Comparison of ENCODE assay signal across 9 mouse cellular contexts in genomic region chr11:46127621-46128547, GRCm38 (mm10). TPM values are rescaled to one million over a fixed set of nuclear protein-coding genes. Genes with fewer than 3 reads are reported as not detected.
DNase-seq lines count a peak whose midpoint lies in the region; ATAC-seq lines count a peak whose summit lies in the region.
"Had no signal": no experiment of that assay in that cellular context is flagged by ENCODE, and none has a peak within 500 bp of the region (broad histone marks: within the 10 kb centered on the region; RNA-seq: fewer than 3 reads in every experiment).

No protein-coding gene starts in this region.

- intact Hi-C loops in gastrocnemius, postnatal 36 days (cut with DNase I), result loop anchor here (2.0 to 10.0 kb wide), 3 partner anchors 75 to 173 kb away; partner anchors contain the start of genes Gm12166 and Thg1l

- peak; percentile 46 for DNase-seq in NIH3T3 (ENCODE audit: low read depth)
- DNase-seq in gastrocnemius, postnatal 36 days, result peak; percentile 60 to 64
- DNase-seq in left cerebral cortex, adult 8-10 months (ENCODE audit: low spot score in 2 of 2), result no peak
- DNase-seq in hindbrain, embryonic 14.5 days (ENCODE audit: low spot score), result no peak
- DNase-seq in retina, embryonic 14.5 days (ENCODE audit: low spot score), result no peak

- no peak overlapping the region for H3K27ac ChIP-seq in kidney, embryonic 14.5 days (ENCODE audit: low read depth, low read length)
- no peak overlapping the region for H3K27ac ChIP-seq in hindbrain, embryonic 14.5 days
- H3K27ac ChIP-seq in hindbrain, embryonic 16.5 days (ENCODE audit: low read depth, low read length), result no peak overlapping the region
- H3K27ac ChIP-seq: midbrain, embryonic 12.5 days had no signal

- WGBS in kidney, embryonic 14.5 days, result 70% methylated on average over 15 of the region's 15 CpGs
- WGBS in hindbrain, embryonic 14.5 days, result 85% methylated on average over 15 of the region's 15 CpGs
- WGBS in hindbrain, embryonic 16.5 days, result 81% methylated on average over 15 of the region's 15 CpGs

- H3K27me3 ChIP-seq in kidney, embryonic 14.5 days (ENCODE audit: control insufficient read depth, insufficient read depth, low read length), result no peaks in the 10 kb centered on the region
- no peaks in the 10 kb centered on the region for H3K27me3 ChIP-seq in hindbrain, embryonic 14.5 days (ENCODE audit: control insufficient read depth, insufficient read depth, low read length)
- H3K27me3 ChIP-seq in hindbrain, embryonic 16.5 days (replicated peaks; ENCODE audit: control insufficient read depth, insufficient read depth, low read length), result no peaks in the 10 kb centered on the region
- H3K27me3 ChIP-seq: midbrain, embryonic 12.5 days had no signal

- no peak overlapping the region for H3K9ac ChIP-seq in kidney, embryonic 14.5 days (ENCODE audit: low read depth, low read length)
- H3K9ac ChIP-seq in hindbrain, embryonic 14.5 days, result no peak overlapping the region
- no peak overlapping the region for H3K9ac ChIP-seq in hindbrain, embryonic 16.5 days (ENCODE audit: low read depth, low read length)
- H3K9ac ChIP-seq: midbrain, embryonic 12.5 days had no signal

- no peaks in the 10 kb centered on the region for H3K9me3 ChIP-seq in kidney, embryonic 14.5 days (ENCODE audit: control insufficient read depth, low read length)
- H3K9me3 ChIP-seq in hindbrain, embryonic 14.5 days (ENCODE audit: control insufficient read depth, low read length), result no peaks in the 10 kb centered on the region
- H3K9me3 ChIP-seq in hindbrain, embryonic 16.5 days (ENCODE audit: control insufficient read depth, low read length), result no peaks in the 10 kb centered on the region
- H3K9me3 ChIP-seq: midbrain, embryonic 12.5 days had no signal

- peaks cover 29% of the 10 kb centered on the region for H3K36me3 ChIP-seq in kidney, embryonic 14.5 days (ENCODE audit: control insufficient read depth, insufficient read depth, low read length)
- H3K36me3 ChIP-seq in hindbrain, embryonic 14.5 days (replicated peaks; ENCODE audit: control insufficient read depth, insufficient read depth), result peaks cover 62% of the 10 kb centered on the region
- H3K36me3 ChIP-seq in hindbrain, embryonic 16.5 days (ENCODE audit: control insufficient read depth, insufficient read depth, low read length), result peaks cover 12% of the 10 kb centered on the region

- no peaks in the 10 kb centered on the region for H3K4me1 ChIP-seq in kidney, embryonic 14.5 days (ENCODE audit: control insufficient read depth, insufficient read depth, low read length)
- H3K4me1 ChIP-seq in hindbrain, embryonic 14.5 days (replicated peaks; ENCODE audit: control insufficient read depth, insufficient read depth, low read length), result no peaks in the 10 kb centered on the region
- no peaks in the 10 kb centered on the region for H3K4me1 ChIP-seq in hindbrain, embryonic 16.5 days (ENCODE audit: control insufficient read depth, insufficient read depth, low read depth, low read length)
- H3K4me1 ChIP-seq: midbrain, embryonic 12.5 days had no signal

- ATAC-seq in kidney, embryonic 14.5 days (ENCODE audit: low FRiP score, low TSS enrichment), result peak; percentile 62; the same call in 1 of the 2 replicates
- ATAC-seq in monocyte, adult 5-6 weeks (replicated peaks; ENCODE audit: insufficient number of reproducible peaks, low FRiP score, low TSS enrichment, poor library complexity, severe bottlenecking), result peak; percentile 46
- ATAC-seq in hindbrain, embryonic 14.5 days (ENCODE audit: low FRiP score), result no peak
- ATAC-seq in hindbrain, embryonic 16.5 days, result no peak

- H3K4me3 ChIP-seq in kidney, embryonic 14.5 days (ENCODE audit: low read length), result no peak overlapping the region
- H3K4me3 ChIP-seq in hindbrain, embryonic 14.5 days (replicated peaks; ENCODE audit: low read length), result no peak overlapping the region
- H3K4me3 ChIP-seq in hindbrain, embryonic 16.5 days (ENCODE audit: low read length), result no peak overlapping the region
- H3K4me3 ChIP-seq: midbrain, embryonic 12.5 days had no signal

- H3K4me2 ChIP-seq in kidney, embryonic 14.5 days (replicated peaks; ENCODE audit: low read depth, low read length), result no peak overlapping the region
- H3K4me2 ChIP-seq in hindbrain, embryonic 14.5 days (replicated peaks), result no peak overlapping the region
- no peak overlapping the region for H3K4me2 ChIP-seq in hindbrain, embryonic 16.5 days (ENCODE audit: low read length)
- H3K4me2 ChIP-seq: midbrain, embryonic 12.5 days had no signal

RNA-seq across cellular contexts. Expression of gene Nipal4, which starts 38.4 kb away (rescaled TPM):
- total RNA-seq in gastrocnemius, postnatal 36 days (2021), result under 1 TPM in 1 of 2 experiments, not detected in 1; 0.07 TPM
- 0.13 and 0.22 TPM in 2 replicates for polyA plus RNA-seq in kidney, embryonic 14.5 days (2014; fragmentation: Nextera tagmentation; extraction: Ambion mirVana)
- not detected in 3 replicates for total RNA-seq in monocyte, adult 5-6 weeks (2017)
- 1 to 10 TPM; 2.2 to 3.0 (median 2.6) TPM for total RNA-seq in left cerebral cortex, adult 8-10 months (2022)
- 0.38 and 0.46 TPM in 2 replicates for polyA plus RNA-seq in hindbrain, embryonic 14.5 days (2014; fragmentation: Nextera tagmentation; extraction: Ambion mirVana)
- 0.26 and 0.45 TPM in 2 replicates for polyA plus RNA-seq in hindbrain, embryonic 16.5 days (2015; fragmentation: Nextera tagmentation; extraction: Ambion mirVana)

Comparison
In these comparisons a context has a peak if more than half of its experiments do, and no peak if none do; other contexts are left out.
1. DNase-seq: peak in NIH3T3 (single experiment) and gastrocnemius, postnatal 36 days (2 of 2); none in left cerebral cortex, adult 8-10 months (0 of 2), hindbrain, embryonic 14.5 days (single experiment) and retina, embryonic 14.5 days (single experiment).
2. ATAC-seq: peak in kidney, embryonic 14.5 days (single experiment) and monocyte, adult 5-6 weeks (single experiment); none in hindbrain, embryonic 14.5 days (single experiment) and hindbrain, embryonic 16.5 days (single experiment).